Mouse (Mus musculus) T-cell, adult 2 months (primary cell): Measurements from ENCODE around the gene Mios.

ENCODE experiments used
- DNase-seq: peaks from one replicate; pipeline ENCODE4 v3.0.0; 2022; ENCODE audit warnings: low spot score

The Mios gene

DNA sequence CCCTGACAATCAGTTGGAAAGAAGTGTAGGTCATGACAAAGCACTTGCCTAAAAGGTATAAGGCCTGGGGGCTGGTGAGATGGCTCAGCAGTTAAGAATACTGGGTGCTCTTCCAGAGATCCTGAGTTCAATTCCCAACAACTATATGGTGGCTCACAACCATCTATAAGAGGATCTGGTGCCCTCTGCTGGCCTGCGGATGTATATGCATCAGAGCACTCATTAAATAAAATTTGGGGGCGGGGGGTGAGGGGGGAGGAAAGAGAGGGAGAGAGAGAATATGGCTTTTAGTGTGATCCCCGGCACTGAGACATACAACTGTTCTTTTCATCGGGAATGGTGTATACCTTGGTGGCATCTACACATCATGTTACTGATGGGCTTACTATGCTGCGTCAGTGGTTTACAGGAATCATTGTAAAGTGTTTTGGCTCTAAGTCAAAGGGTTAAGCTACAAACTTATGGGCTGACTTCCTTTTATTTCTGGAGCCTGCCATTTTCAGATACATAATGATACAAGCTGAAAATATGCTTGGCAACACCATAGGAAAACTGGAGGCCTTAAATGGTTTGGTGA is 69.5 kb downstream of the Mios start:
- peak; percentile 7 for DNase-seq

DNA sequence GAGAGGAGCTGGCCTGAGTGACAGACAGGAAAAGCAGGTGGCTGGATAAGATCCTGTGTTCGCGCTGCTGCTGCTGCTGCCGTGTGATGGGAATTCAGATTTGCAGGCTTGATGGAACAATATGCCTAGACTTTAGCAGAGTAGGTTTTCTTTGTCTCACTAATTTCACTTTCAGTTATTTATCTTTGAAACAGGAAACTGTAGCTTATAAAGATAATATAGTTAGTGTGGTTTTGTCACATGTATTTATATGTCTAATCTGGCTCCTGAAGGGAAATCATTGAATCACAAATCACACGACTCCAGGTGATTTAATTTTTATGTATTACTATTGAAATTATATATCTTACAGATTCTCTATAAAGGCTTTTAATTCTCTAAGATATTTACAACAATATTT is 74.2 kb downstream of the Mios start:
- DNase-seq: no peak

DNA sequence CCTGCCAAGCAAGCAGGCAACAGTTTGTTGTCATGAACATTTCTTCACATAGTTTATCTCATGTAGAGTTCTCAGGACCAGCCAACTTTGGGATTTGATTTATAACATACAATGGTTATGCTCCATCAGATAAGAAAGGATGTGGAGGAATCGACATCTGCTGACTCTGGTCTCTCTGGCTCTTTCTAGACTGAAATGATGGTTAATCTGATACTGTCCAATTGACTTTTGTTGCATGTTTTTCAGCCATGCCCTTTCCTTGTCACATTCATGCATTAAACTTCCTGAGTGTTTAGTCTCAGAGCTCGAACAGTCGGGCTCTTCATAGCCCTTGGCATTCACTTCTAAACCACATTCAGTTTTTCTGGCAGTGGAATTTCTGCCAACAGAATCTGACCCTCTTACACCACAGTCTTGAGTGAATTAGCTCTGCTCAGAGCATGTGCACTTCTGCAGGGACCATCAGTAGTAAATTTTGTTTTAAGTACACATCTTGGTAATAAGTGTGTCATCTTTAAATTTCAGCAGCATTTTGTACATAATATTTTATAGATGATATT is 76.5 kb downstream of the Mios start:
- no peak for DNase-seq
